Mouse (Mus musculus): ENCODE data around the gene Nans.

Nans gene

GRCm38 (mm10) chr4:46485696-46486417 lies 3.2 kb upstream of the Nans start:
- peak; percentile 21 for DNase-seq (ENCODE audit: low spot score)

- no peak for DNase-seq (ENCODE audit: low spot score)
Observed at GRCm38 (mm10) chr4:46487348-46487747, 1.7 kb upstream of the Nans start.

- no peak for DNase-seq (ENCODE audit: low spot score)
Observed at GRCm38 (mm10) chr4:46493071-46493470, 4.0 kb downstream of the Nans start.

GRCm38 (mm10) chr4:46495543-46495942 lies 6.5 kb downstream of the Nans start:
- no peak for DNase-seq (ENCODE audit: low spot score)

- DNase-seq (ENCODE audit: low spot score), result no peak
Observed at GRCm38 (mm10) chr4:46497286-46497892, 8.3 kb downstream of the Nans start.

- DNase-seq (ENCODE audit: low spot score), result no peak
Observed at GRCm38 (mm10) chr4:46498511-46498910, 9.5 kb downstream of the Nans start.

- DNase-seq (ENCODE audit: low spot score), result no peak
Observed at GRCm38 (mm10) chr4:46498976-46499375, 9.9 kb downstream of the Nans start.

- DNase-seq (ENCODE audit: low spot score), result no peak
Observed at GRCm38 (mm10) chr4:46502606-46503502, 13.8 kb downstream of the Nans start.

- DNase-seq (ENCODE audit: low spot score), result no peak
Observed at GRCm38 (mm10) chr4:46503881-46504280, 14.8 kb downstream of the Nans start.

- DNase-seq (ENCODE audit: low spot score), result no peak
Observed at GRCm38 (mm10) chr4:46505361-46506057, 16.5 kb downstream of the Nans start.

GRCm38 (mm10) chr4:46506801-46507610 lies 18.0 kb downstream of the Nans start:
- peak; percentile 86 for DNase-seq (ENCODE audit: low spot score)

- peak; percentile 57 for DNase-seq (ENCODE audit: low spot score)
Observed at GRCm38 (mm10) chr4:46507736-46508460, 18.9 kb downstream of the Nans start.

- no peak for DNase-seq (ENCODE audit: low spot score)
Observed at GRCm38 (mm10) chr4:46520491-46520890, 31.4 kb downstream of the Nans start.

- no peak for DNase-seq (ENCODE audit: low spot score)
Observed at GRCm38 (mm10) chr4:46521457-46521856, 32.4 kb downstream of the Nans start.

- DNase-seq (ENCODE audit: low spot score), result no peak
Observed at GRCm38 (mm10) chr4:46523324-46523723, 34.3 kb downstream of the Nans start.

- no peak for DNase-seq (ENCODE audit: low spot score)
Observed at GRCm38 (mm10) chr4:46526226-46526625, 37.2 kb downstream of the Nans start.

GRCm38 (mm10) chr4:46526798-46527557 lies 37.9 kb downstream of the Nans start:
- DNase-seq (ENCODE audit: low spot score), result no peak

GRCm38 (mm10) chr4:46527558-46527926 lies 38.5 kb downstream of the Nans start:
- DNase-seq (ENCODE audit: low spot score), result no peak

- DNase-seq (ENCODE audit: low spot score), result no peak
Observed at GRCm38 (mm10) chr4:46529722-46530121, 40.7 kb downstream of the Nans start.

GRCm38 (mm10) chr4:46532511-46532910 lies 43.5 kb downstream of the Nans start:
- no peak for DNase-seq (ENCODE audit: low spot score)
